Mouse (Mus musculus): ENCODE measurements around the gene Ncoa1. TPM values are rescaled to one million over a fixed set of nuclear protein-coding genes. Genes with fewer than 3 reads are reported as not detected.
A peak's percentile ranks its signal among the peaks of the same experiment; 100 is the strongest.

Ncoa1 gene
- total RNA-seq, 1 experiment from 2014 or later, result 36.9 TPM

GRCm38 (mm10) chr12:4430061-4430825 lies 46.7 kb downstream of the Ncoa1 start:
- ATAC-seq (replicated peaks; ENCODE audit: insufficient number of reproducible peaks, low FRiP score, low TSS enrichment, poor library complexity, severe bottlenecking), result no peak

GRCm38 (mm10) chr12:4418824-4419223 lies 58.2 kb downstream of the Ncoa1 start:
- no peak for ATAC-seq (replicated peaks; ENCODE audit: insufficient number of reproducible peaks, low FRiP score, low TSS enrichment, poor library complexity, severe bottlenecking)

- ATAC-seq (replicated peaks; ENCODE audit: insufficient number of reproducible peaks, low FRiP score, low TSS enrichment, poor library complexity, severe bottlenecking), result no peak
Measured at GRCm38 (mm10) chr12:4417626-4418263, 59.2 kb downstream of the Ncoa1 start.

- no peak for ATAC-seq (replicated peaks; ENCODE audit: insufficient number of reproducible peaks, low FRiP score, low TSS enrichment, poor library complexity, severe bottlenecking)
Measured at GRCm38 (mm10) chr12:4407085-4407484, 69.9 kb downstream of the Ncoa1 start.

GRCm38 (mm10) chr12:4406155-4406554 lies 70.8 kb downstream of the Ncoa1 start:
- ATAC-seq (replicated peaks; ENCODE audit: insufficient number of reproducible peaks, low FRiP score, low TSS enrichment, poor library complexity, severe bottlenecking), result no peak

GRCm38 (mm10) chr12:4403206-4403605 lies 73.8 kb downstream of the Ncoa1 start:
- no peak for ATAC-seq (replicated peaks; ENCODE audit: insufficient number of reproducible peaks, low FRiP score, low TSS enrichment, poor library complexity, severe bottlenecking)

GRCm38 (mm10) chr12:4396221-4396620 lies 80.8 kb downstream of the Ncoa1 start:
- ATAC-seq (replicated peaks; ENCODE audit: insufficient number of reproducible peaks, low FRiP score, low TSS enrichment, poor library complexity, severe bottlenecking), result no peak

- no peak for ATAC-seq (replicated peaks; ENCODE audit: insufficient number of reproducible peaks, low FRiP score, low TSS enrichment, poor library complexity, severe bottlenecking)
Measured at GRCm38 (mm10) chr12:4392590-4392989, 84.4 kb downstream of the Ncoa1 start.

- ATAC-seq (replicated peaks; ENCODE audit: insufficient number of reproducible peaks, low FRiP score, low TSS enrichment, poor library complexity, severe bottlenecking), result no peak
Measured at GRCm38 (mm10) chr12:4392074-4392473, 84.9 kb downstream of the Ncoa1 start.

- no peak for ATAC-seq (replicated peaks; ENCODE audit: insufficient number of reproducible peaks, low FRiP score, low TSS enrichment, poor library complexity, severe bottlenecking)
Measured at GRCm38 (mm10) chr12:4391256-4391655, 85.7 kb downstream of the Ncoa1 start.

GRCm38 (mm10) chr12:4390721-4391120 lies 86.3 kb downstream of the Ncoa1 start:
- no peak for ATAC-seq (replicated peaks; ENCODE audit: insufficient number of reproducible peaks, low FRiP score, low TSS enrichment, poor library complexity, severe bottlenecking)

- ATAC-seq (replicated peaks; ENCODE audit: insufficient number of reproducible peaks, low FRiP score, low TSS enrichment, poor library complexity, severe bottlenecking), result no peak
Measured at GRCm38 (mm10) chr12:4386077-4386719, 90.8 kb downstream of the Ncoa1 start.

GRCm38 (mm10) chr12:4383061-4383460 lies 93.9 kb downstream of the Ncoa1 start:
- ATAC-seq (replicated peaks; ENCODE audit: insufficient number of reproducible peaks, low FRiP score, low TSS enrichment, poor library complexity, severe bottlenecking), result no peak

GRCm38 (mm10) chr12:4379298-4379957 lies 97.6 kb downstream of the Ncoa1 start:
- no peak for ATAC-seq (replicated peaks; ENCODE audit: insufficient number of reproducible peaks, low FRiP score, low TSS enrichment, poor library complexity, severe bottlenecking)

GRCm38 (mm10) chr12:4376475-4376874 lies 100.5 kb downstream of the Ncoa1 start:
- no peak for ATAC-seq (replicated peaks; ENCODE audit: insufficient number of reproducible peaks, low FRiP score, low TSS enrichment, poor library complexity, severe bottlenecking)

GRCm38 (mm10) chr12:4374816-4375493 lies 102.0 kb downstream of the Ncoa1 start:
- no peak for ATAC-seq (replicated peaks; ENCODE audit: insufficient number of reproducible peaks, low FRiP score, low TSS enrichment, poor library complexity, severe bottlenecking)

- ATAC-seq (replicated peaks; ENCODE audit: insufficient number of reproducible peaks, low FRiP score, low TSS enrichment, poor library complexity, severe bottlenecking), result no peak
Measured at GRCm38 (mm10) chr12:4371406-4371805, 105.6 kb downstream of the Ncoa1 start.

- peak; percentile 84; the same call in 1 of the 2 replicates for ATAC-seq (replicated peaks; ENCODE audit: insufficient number of reproducible peaks, low FRiP score, low TSS enrichment, poor library complexity, severe bottlenecking)
Measured at GRCm38 (mm10) chr12:4365951-4366350, 111.0 kb downstream of the Ncoa1 start.

- ATAC-seq (replicated peaks; ENCODE audit: insufficient number of reproducible peaks, low FRiP score, low TSS enrichment, poor library complexity, severe bottlenecking), result no peak
Measured at GRCm38 (mm10) chr12:4359475-4359874, 117.5 kb downstream of the Ncoa1 start.
